Mouse (Mus musculus) Patski (cell line): ENCODE data around the gene Sfi1. TPM values are rescaled to one million over a fixed set of nuclear protein-coding genes. Genes with fewer than 3 reads are reported as not detected.
"Not testable (repeated sequence)": the region's sequence is repeated elsewhere in the genome, so short reads cannot be mapped to it uniquely, and the experiment has no call there.

Source experiments
- ATAC-seq: fragments of 100-300 bp; one replicate; pipeline ENCODE4 v1.8.0; 2021
- CTCF ChIA-PET: fragments of 350-600 bp; sonication (Branson Sonifier 250); formaldehyde crosslinking; loops from one replicate; lab custom pipeline; 2022; ENCODE audit warnings: inconsistent platforms; lab: Charles Lee
- POLR2A ChIA-PET: fragments of 350-600 bp; sonication (Branson Sonifier 250); formaldehyde crosslinking; loops from one replicate; lab custom pipeline; 2022; ENCODE audit warnings: antibody characterized with exemption, inconsistent platforms; lab: Charles Lee
- DNase-seq: peaks from one replicate; pipeline ENCODE4 v3.0.0-alpha.2; 2011; ENCODE audit warnings: low read depth, low spot score
- H3K27me3 ChIP-seq: fragments of 371-371 bp; one replicate; pipeline ENCODE4 v1.5.1; 2021
- CTCF ChIP-seq: fragments of 100-300 bp; IDR thresholded peaks from one replicate; pipeline ENCODE4 v1.5.1; 2021
- in situ Hi-C: fragments of 300-500 bp; cut with MboI; formaldehyde crosslinking; loops from 3 replicates; pipeline ENCODE4 v1.11.1; 2018; ENCODE audit warnings: low pct_unique_long_range_greater_than_20kb, mixed read lengths
- polyA plus RNA-seq: library from polyadenylated mRNA; unstranded; gene quantifications from one replicate; pipeline ENCODE4 v1.2.3, GENCODE M21; 2021

Gene Sfi1
- polyA plus RNA-seq, 1 experiment from 2014 or later, result 32.3 TPM

DNA sequence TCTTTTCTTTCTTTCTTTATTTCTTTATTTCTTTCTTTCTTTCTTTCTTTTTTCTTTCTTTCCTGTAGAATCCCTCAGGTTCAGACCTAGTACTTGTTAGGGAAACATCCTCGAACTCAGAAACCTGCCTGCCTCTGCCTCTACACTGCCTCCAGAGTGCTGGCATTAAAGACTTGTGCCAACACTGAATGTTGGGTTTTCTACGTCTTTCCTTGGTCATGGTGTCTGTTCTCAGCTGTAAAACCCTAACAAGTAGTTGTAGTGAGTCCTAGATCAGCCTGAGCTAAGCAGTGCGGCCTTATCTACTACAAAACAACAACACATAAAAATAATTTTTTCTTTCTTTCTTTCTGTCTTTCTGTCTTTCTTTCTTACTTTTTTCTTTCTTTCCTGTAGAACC is 78.9 kb downstream of the Sfi1 start:
- ChIA-PET CTCF (no interaction called here), POLR2A (no interaction called here)
- TF ChIP-seq CTCF, result no peak
- ATAC-seq (no peak), DNase-seq (no peak)
- in situ Hi-C loops, result no loop called here
- no peaks in the 10 kb centered on the region for H3K27me3 ChIP-seq

DNA sequence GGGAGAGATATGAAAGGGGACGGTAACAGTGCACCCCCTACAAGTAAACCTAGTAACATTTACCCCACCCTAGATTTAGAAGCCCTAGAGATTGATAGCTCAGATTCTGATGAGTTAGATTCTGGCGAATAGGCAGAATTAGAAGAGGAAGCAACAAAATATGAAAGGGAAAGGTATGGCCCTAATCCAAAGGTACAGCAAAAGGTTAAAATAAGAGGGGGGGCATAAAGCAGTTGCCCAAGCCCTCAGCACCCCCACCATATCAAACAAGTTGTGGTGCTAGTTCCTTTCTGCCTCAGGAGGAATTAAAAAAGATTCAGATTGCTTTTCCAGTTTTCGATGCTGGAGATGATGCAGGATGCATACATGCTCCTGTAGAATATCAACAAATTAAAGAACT is 87.1 kb downstream of the Sfi1 start:
- in situ Hi-C loops, result no loop called here
- POLR2A ChIA-PET, result no interaction called here
- no peak for TF ChIP-seq CTCF
- ATAC-seq, result no peak
- DNase-seq, result no peak
- CTCF ChIA-PET, result no interaction called here
- H3K27me3 ChIP-seq, result no peaks in the 10 kb centered on the region

DNA sequence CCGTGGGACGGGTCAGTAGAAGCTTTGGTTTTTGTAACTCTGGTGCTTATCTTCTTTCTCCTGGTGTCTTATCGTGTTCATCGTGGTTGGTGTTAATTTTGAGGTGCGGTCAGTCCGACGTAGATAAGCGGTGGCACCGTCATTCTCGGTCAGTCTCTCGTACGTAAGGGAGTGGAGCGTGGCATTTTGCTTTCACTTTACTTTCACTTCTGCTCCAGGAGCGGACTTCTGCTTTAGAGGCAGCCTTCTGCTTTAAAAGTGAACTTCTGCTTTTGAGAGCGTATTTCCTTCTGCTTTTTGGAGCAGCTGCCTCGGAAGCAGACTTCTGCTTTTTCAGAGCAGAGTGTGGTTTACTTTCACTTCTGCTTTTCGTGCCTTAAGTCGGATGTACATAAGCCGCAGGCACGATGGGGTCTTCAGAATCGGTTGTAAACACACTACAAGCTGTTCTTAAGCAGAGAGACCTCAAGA is 88.0 kb downstream of the Sfi1 start:
- no peaks in the 10 kb centered on the region for H3K27me3 ChIP-seq
- ATAC-seq, result no peak
- in situ Hi-C loops, result no loop called here
- TF ChIP-seq CTCF, result no peak
- CTCF ChIA-PET, result no interaction called here
- POLR2A ChIA-PET, result no interaction called here
- DNase-seq, result no peak

DNA sequence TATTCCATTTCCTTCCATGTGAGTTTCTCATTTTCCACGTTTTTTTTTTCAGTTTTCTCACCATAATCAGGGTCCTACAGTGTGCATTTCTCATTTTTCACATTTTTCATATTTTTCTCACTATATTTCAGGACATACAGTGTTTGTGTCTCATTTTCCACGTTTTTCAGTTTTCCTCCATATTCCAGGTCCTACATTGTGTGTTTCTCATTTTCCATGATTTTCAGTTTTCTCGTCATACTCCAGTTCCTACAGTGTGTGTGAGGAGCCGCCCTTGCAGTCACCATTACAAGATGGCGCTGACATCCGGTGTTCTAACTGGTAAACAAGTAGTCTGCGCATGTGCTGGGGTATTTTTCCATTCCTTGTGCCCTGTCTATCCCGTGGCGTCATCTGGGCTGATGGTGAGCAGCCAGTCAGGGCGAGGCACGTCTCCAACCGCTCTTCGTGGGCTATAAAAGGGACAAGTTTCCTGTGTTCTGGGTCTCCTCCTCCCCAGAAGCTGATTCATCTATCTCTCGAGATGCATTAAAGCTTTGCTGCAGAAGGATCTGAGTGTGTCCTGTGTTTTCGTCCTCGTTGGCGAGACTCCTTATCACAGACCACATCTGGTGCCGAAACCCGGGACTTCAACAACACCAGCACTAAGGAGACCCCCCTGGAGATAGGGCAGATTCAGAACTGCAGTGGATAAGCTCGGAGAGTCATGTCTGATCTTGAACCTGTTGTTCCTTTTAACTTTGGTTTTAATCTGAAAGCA is 88.6 kb downstream of the Sfi1 start:
- POLR2A ChIA-PET, DNase-seq, CTCF ChIA-PET, in situ Hi-C loops, ATAC-seq, H3K27me3 ChIP-seq: not testable (repeated sequence)

DNA sequence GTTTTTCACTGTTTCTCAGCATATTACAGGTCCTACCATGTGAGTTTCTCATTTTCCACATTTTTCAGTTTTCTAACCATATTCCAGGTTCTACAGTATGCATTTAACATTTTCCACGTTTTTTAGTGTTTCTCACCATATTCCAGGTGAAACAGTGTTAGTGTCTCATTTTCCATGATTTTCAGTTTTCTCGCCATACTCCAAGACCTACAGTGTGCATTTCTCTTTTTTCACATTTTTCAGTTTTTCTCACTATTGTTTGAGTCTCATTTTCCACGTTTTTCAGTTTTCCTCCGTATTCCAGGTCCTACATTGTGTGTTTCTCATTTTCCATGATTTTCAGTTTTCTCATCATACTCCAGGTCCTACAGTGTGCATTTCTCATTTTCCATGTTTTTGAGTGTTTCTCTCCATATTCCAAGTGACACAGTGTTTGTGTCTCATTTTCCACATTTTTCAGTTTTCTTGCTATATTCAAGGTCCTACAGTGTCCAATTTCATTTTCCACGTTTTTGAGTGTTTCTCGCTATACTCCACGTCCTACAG is 89.6 kb downstream of the Sfi1 start:
- ATAC-seq (peak; percentile 85), DNase-seq (no peak)
- no peak for TF ChIP-seq CTCF
- in situ Hi-C loops, result no loop called here
- ChIA-PET CTCF (no interaction called here), POLR2A (no interaction called here)
- H3K27me3 ChIP-seq, result no peaks in the 10 kb centered on the region

DNA sequence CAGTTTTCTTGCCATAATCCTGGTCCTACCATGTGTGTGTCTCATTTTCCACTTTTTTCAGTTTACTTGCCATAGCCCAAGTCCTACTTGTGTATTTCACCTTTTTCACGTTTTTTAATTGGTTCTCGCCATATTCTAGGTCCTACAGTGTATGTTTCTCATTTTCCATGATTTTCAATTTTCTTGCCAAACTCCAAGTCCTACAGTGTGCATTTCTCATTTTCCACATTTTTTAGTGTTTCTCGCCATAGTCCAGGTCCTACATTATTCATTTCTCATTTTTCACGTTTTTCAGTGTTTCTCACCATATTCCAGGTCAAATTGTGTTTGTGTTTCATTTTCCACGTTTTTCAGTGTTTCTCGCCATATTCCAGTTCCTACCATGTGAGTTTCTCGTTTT is 90.6 kb downstream of the Sfi1 start:
- CTCF ChIA-PET, ATAC-seq, in situ Hi-C loops, H3K27me3 ChIP-seq, POLR2A ChIA-PET, DNase-seq: not testable (repeated sequence)

DNA sequence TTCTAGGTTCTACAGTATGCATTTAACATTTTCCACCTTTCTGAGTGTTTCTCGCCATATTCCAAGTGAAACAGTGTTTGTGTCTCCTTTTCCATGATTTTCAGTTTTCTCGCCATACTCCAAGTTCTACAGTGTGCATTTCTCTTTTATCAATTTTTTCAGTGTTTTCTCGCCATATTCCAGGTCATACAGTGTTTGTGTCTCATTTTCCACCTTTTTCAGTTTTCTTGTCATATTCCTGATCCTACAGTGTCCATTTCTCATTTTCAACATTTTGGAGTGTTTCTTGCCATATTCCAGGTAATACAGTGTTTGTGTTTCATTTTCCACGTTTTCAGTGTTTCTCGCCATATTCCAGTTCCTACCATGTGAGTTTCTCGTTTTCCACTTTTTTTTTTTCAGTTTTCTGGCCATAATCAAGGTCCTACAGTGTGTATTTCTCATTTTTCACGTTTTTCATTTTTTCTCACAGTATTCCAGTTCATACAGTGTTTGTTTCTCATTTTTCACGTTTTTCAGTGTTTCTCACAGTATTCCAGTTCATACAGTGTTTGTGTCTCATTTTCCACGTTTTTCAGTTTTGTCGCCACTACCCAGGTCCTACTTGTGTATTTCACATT is 91.3 kb downstream of the Sfi1 start:
- ChIA-PET CTCF (no interaction called here), POLR2A (no interaction called here)
- ATAC-seq, result no peak
- in situ Hi-C loops, result no loop called here
- H3K27me3 ChIP-seq, result no peaks in the 10 kb centered on the region
- DNase-seq, result no peak
- TF ChIP-seq CTCF, result no peak

DNA sequence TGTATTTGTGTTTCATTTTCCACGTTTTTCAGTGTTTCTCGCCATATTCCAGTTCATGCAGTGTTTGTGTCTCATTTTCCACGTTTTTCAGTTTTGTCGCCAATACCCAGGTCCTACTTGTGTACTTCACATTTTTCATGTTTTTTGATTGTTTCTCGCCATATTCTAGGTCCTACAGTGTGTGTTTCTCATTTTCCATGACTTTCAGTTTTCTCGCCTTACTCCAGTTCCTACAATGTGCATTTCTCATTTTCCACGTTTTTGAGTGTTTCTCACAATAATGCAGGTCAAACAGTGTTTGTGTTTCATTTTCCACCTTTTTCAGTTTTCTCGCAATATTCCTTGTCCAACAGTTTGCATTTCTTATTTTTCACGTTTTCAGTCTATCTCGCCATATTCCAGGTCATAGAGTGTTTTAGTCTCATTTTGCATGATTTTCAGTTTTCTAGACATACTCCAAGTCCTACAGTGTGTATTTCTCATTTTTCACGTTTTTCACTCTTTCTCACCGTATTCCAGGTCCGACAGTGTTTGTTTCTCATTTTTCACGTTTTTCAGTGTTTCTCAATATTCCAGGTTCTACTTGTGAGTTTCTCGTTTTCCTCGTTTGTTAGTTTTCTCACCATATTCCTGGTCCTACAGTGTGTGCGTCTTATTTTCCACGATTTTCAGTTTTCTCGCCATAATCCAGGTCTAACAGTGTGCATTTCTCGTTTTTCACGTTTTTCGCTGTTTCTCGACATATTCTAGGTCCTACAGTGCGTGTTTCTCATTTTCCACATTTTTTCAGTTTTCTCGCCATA is 92.0 kb downstream of the Sfi1 start:
- ATAC-seq (no peak), DNase-seq (no peak)
- no peak for TF ChIP-seq CTCF
- ChIA-PET POLR2A (no interaction called here), CTCF (no interaction called here)
- in situ Hi-C loops, result no loop called here
- H3K27me3 ChIP-seq, result no peaks in the 10 kb centered on the region

DNA sequence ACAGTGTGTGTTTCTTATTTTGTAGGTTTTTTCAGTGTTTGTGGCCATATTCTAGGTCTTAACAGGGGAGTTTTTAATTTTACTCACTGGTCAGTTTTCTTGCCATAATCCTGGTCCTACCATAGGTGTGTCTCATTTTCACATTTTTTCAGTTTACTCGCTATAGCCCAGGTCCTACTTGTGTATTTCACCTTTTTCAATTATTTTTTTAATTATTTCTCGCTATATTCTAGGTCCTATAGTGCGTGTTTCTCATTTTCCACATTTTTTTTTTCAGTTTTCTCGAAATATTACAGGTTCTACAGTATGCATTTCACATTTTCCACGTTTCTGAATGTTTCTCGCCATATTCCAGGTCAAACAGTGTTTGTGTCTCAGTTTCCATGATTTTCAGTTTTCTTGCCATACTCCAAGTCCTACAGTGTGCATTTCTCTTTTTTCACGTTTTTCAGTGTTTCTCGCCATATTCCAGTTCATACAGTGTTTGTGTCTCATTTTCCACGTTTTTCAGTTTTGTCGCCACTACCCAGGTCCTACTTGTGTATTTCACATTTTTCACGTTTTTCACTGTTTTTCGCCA is 93.1 kb downstream of the Sfi1 start:
- ATAC-seq, result peak; percentile 87

More for the DNA sequence above, 93.1 kb downstream of the Sfi1 start:
- CTCF ChIA-PET, POLR2A ChIA-PET, in situ Hi-C loops, H3K27me3 ChIP-seq: not testable (repeated sequence)
- peak; percentile 92 for DNase-seq

Other genes with a start within 250 kb of the Sfi1 start
- gene Eif4enif1, start 8.9 kb upstream of the Sfi1 start, polyA plus RNA-seq, result 69.8 TPM
- 137 TPM for gene Drg1, start 73.0 kb upstream of the Sfi1 start, polyA plus RNA-seq
- gene Patz1, start 95.4 kb upstream of the Sfi1 start, polyA plus RNA-seq, result 59.5 TPM
- 24.7 TPM for gene Pik3ip1, start 136.9 kb upstream of the Sfi1 start, polyA plus RNA-seq
- 38.5 TPM for gene Limk2, start 215.7 kb upstream of the Sfi1 start, polyA plus RNA-seq